Mouse (Mus musculus): ENCODE measurements around the gene Smim11. TPM values are rescaled to one million over a fixed set of nuclear protein-coding genes. Genes with fewer than 3 reads are reported as not detected.

The Smim11 gene
- 32.2 and 35.8 TPM in 2 replicates for polyA plus RNA-seq (2012; rRNA removed)

- Histone ChIP-seq H3K27me3 (ENCODE audit: control insufficient read depth, insufficient read depth, low read length) (no peaks in the 10 kb centered on the region), H3K4me1 (ENCODE audit: control insufficient read depth, insufficient read depth, low read length) (peaks cover 6% of the 10 kb centered on the region; the same call in 1 of the 2 replicates), H3K27ac (ENCODE audit: insufficient read depth, low read length) (peak within 1 kb of the TSS; percentile 69), H3K4me3 (replicated peaks; ENCODE audit: insufficient read depth, low read depth, low read length) (peak within 1 kb of the TSS; percentile 82)
- peak; percentile 96 to 97 for DNase-seq
- WGBS, result 5% methylated on average over 32 of the region's 32 CpGs
- TF ChIP-seq CTCF (IDR thresholded peaks at IDR 0.05; ENCODE audit: borderline replicate concordance, insufficient read depth, low read depth, low read length) (no peak), POLR2A (IDR thresholded peaks at IDR 0.05; ENCODE audit: borderline replicate concordance, insufficient read depth, low read length) (peak; percentile 95; the same call in 1 of the 2 replicates)
Observed at GRCm38 (mm10) chr16:92300649-92301411, at the start of gene Smim11. TSS of gene Smim11 (plus strand) at chr16:92301286.

- no peak for DNase-seq
- H3K27me3 ChIP-seq (ENCODE audit: control insufficient read depth, insufficient read depth, low read length), result no peaks in the 10 kb centered on the region
- peaks cover 5% of the 10 kb centered on the region; the same call in 1 of the 2 replicates for H3K4me1 ChIP-seq (ENCODE audit: control insufficient read depth, insufficient read depth, low read length)
- H3K27ac ChIP-seq (ENCODE audit: insufficient read depth, low read length), result no peak overlapping the region
- 84% methylated on average over 3 of the region's 3 CpGs for WGBS
- no peak overlapping the region for H3K4me3 ChIP-seq (replicated peaks; ENCODE audit: insufficient read depth, low read depth, low read length)
- TF ChIP-seq CTCF (IDR thresholded peaks at IDR 0.05; ENCODE audit: borderline replicate concordance, insufficient read depth, low read depth, low read length) (no peak), POLR2A (IDR thresholded peaks at IDR 0.05; ENCODE audit: borderline replicate concordance, insufficient read depth, low read length) (no peak)
Observed at GRCm38 (mm10) chr16:92254316-92254715, 46.8 kb upstream of the Smim11 start.

- Histone ChIP-seq H3K4me3 (replicated peaks; ENCODE audit: insufficient read depth, low read depth, low read length) (no peak overlapping the region), H3K4me1 (ENCODE audit: control insufficient read depth, insufficient read depth, low read length) (no peaks in the 10 kb centered on the region), H3K27me3 (ENCODE audit: control insufficient read depth, insufficient read depth, low read length) (no peaks in the 10 kb centered on the region), H3K27ac (ENCODE audit: insufficient read depth, low read length) (no peak overlapping the region)
- 82% methylated on average over 12 of the region's 12 CpGs for WGBS
- no peak for DNase-seq
- TF ChIP-seq POLR2A (IDR thresholded peaks at IDR 0.05; ENCODE audit: borderline replicate concordance, insufficient read depth, low read length), result no peak
- TF ChIP-seq CTCF (IDR thresholded peaks at IDR 0.05; ENCODE audit: borderline replicate concordance, insufficient read depth, low read depth, low read length), result no peak
Observed at GRCm38 (mm10) chr16:92267861-92268260, 33.2 kb upstream of the Smim11 start.

GRCm38 (mm10) chr16:92274516-92274915, 26.6 kb upstream of the Smim11 start:
- H3K4me3 ChIP-seq (replicated peaks; ENCODE audit: insufficient read depth, low read depth, low read length), result no peak overlapping the region
- 26% methylated on average over 5 of the region's 5 CpGs for WGBS
- H3K27ac ChIP-seq (ENCODE audit: insufficient read depth, low read length), result no peak overlapping the region
- peaks cover 7% of the 10 kb centered on the region for H3K4me1 ChIP-seq (ENCODE audit: control insufficient read depth, insufficient read depth, low read length)
- no peak for DNase-seq
- TF ChIP-seq CTCF (IDR thresholded peaks at IDR 0.05; ENCODE audit: borderline replicate concordance, insufficient read depth, low read depth, low read length), result no peak
- no peak for TF ChIP-seq POLR2A (IDR thresholded peaks at IDR 0.05; ENCODE audit: borderline replicate concordance, insufficient read depth, low read length)
- no peaks in the 10 kb centered on the region for H3K27me3 ChIP-seq (ENCODE audit: control insufficient read depth, insufficient read depth, low read length)

- Histone ChIP-seq H3K4me3 (replicated peaks; ENCODE audit: insufficient read depth, low read depth, low read length) (no peak overlapping the region), H3K27me3 (ENCODE audit: control insufficient read depth, insufficient read depth, low read length) (no peaks in the 10 kb centered on the region), H3K27ac (ENCODE audit: insufficient read depth, low read length) (no peak overlapping the region), H3K4me1 (ENCODE audit: control insufficient read depth, insufficient read depth, low read length) (peaks cover 7% of the 10 kb centered on the region)
- TF ChIP-seq CTCF (IDR thresholded peaks at IDR 0.05; ENCODE audit: borderline replicate concordance, insufficient read depth, low read depth, low read length), result no peak
- no peak for TF ChIP-seq POLR2A (IDR thresholded peaks at IDR 0.05; ENCODE audit: borderline replicate concordance, insufficient read depth, low read length)
- peak; percentile 14 to 25 for DNase-seq
- WGBS, result 40% methylated on average over 4 of the region's 4 CpGs
Observed at GRCm38 (mm10) chr16:92275526-92275925, 25.6 kb upstream of the Smim11 start.

- Histone ChIP-seq H3K27me3 (ENCODE audit: control insufficient read depth, insufficient read depth, low read length) (no peaks in the 10 kb centered on the region), H3K4me1 (ENCODE audit: control insufficient read depth, insufficient read depth, low read length) (no peaks in the 10 kb centered on the region), H3K4me3 (replicated peaks; ENCODE audit: insufficient read depth, low read depth, low read length) (no peak overlapping the region), H3K27ac (ENCODE audit: insufficient read depth, low read length) (no peak overlapping the region)
- TF ChIP-seq CTCF (IDR thresholded peaks at IDR 0.05; ENCODE audit: borderline replicate concordance, insufficient read depth, low read depth, low read length) (no peak), POLR2A (IDR thresholded peaks at IDR 0.05; ENCODE audit: borderline replicate concordance, insufficient read depth, low read length) (no peak)
- 76% methylated on average over 5 of the region's 5 CpGs for WGBS
- DNase-seq, result no peak
Observed at GRCm38 (mm10) chr16:92282671-92283070, 18.4 kb upstream of the Smim11 start.

- Histone ChIP-seq H3K27ac (ENCODE audit: insufficient read depth, low read length) (no peak overlapping the region), H3K4me3 (replicated peaks; ENCODE audit: insufficient read depth, low read depth, low read length) (no peak overlapping the region), H3K27me3 (ENCODE audit: control insufficient read depth, insufficient read depth, low read length) (no peaks in the 10 kb centered on the region), H3K4me1 (ENCODE audit: control insufficient read depth, insufficient read depth, low read length) (no peaks in the 10 kb centered on the region)
- TF ChIP-seq POLR2A (IDR thresholded peaks at IDR 0.05; ENCODE audit: borderline replicate concordance, insufficient read depth, low read length), result no peak
- TF ChIP-seq CTCF (IDR thresholded peaks at IDR 0.05; ENCODE audit: borderline replicate concordance, insufficient read depth, low read depth, low read length), result no peak
- DNase-seq, result no peak
- 61% methylated on average over 10 of the region's 10 CpGs for whole genome bisulfite sequencing
Observed at GRCm38 (mm10) chr16:92285068-92285467, 16.0 kb upstream of the Smim11 start.

GRCm38 (mm10) chr16:92286609-92287008, 14.5 kb upstream of the Smim11 start:
- peak; percentile 71 to 88 for DNase-seq
- Histone ChIP-seq H3K4me1 (ENCODE audit: control insufficient read depth, insufficient read depth, low read length) (no peaks in the 10 kb centered on the region), H3K27ac (ENCODE audit: insufficient read depth, low read length) (no peak overlapping the region), H3K4me3 (replicated peaks; ENCODE audit: insufficient read depth, low read depth, low read length) (no peak overlapping the region), H3K27me3 (ENCODE audit: control insufficient read depth, insufficient read depth, low read length) (no peaks in the 10 kb centered on the region)
- TF ChIP-seq CTCF (IDR thresholded peaks at IDR 0.05; ENCODE audit: borderline replicate concordance, insufficient read depth, low read depth, low read length) (peak; percentile 88), POLR2A (IDR thresholded peaks at IDR 0.05; ENCODE audit: borderline replicate concordance, insufficient read depth, low read length) (no peak)
- 6% methylated on average over 7 of the region's 7 CpGs for WGBS
